Mouse (Mus musculus) thymus, adult 2 months (tissue): ENCODE results near the gene Palld. TPM values are rescaled to one million over a fixed set of nuclear protein-coding genes. Genes with fewer than 3 reads are reported as not detected.

Source experiments
- DNase-seq: peaks from one replicate; pipeline ENCODE4 v3.0.0; 2021
- H3K27ac ChIP-seq: fragments of 200-500 bp; 2 replicates; pipeline ENCODE4 v1.5.1; 2012; ENCODE audit warnings: low read length, control low read depth; ENCODE audit not compliant: control insufficient read depth, insufficient read depth
- H3K27me3 ChIP-seq: fragments of 200-500 bp; 2 replicates; pipeline ENCODE4 v1.6.1; 2012; ENCODE audit warnings: mild to moderate bottlenecking, low read length, moderate library complexity, mixed read lengths; ENCODE audit not compliant: control insufficient read depth, insufficient read depth
- H3K36me3 ChIP-seq: fragments of 200-500 bp; 2 replicates; pipeline ENCODE4 v1.6.1; 2012; ENCODE audit warnings: mild to moderate bottlenecking, low read length, moderate library complexity; ENCODE audit not compliant: control insufficient read depth, insufficient read depth
- H3K4me1 ChIP-seq: fragments of 200-500 bp; replicated peaks from 2 replicates; pipeline ENCODE4 v1.6.1; 2012; ENCODE audit warnings: low read length; ENCODE audit not compliant: control insufficient read depth, insufficient read depth
- H3K4me3 ChIP-seq: fragments of 200-500 bp; 2 replicates; pipeline ENCODE4 v1.5.1; 2012; ENCODE audit warnings: mild to moderate bottlenecking, low read length, control low read depth, moderate library complexity; ENCODE audit not compliant: control insufficient read depth, insufficient read depth
- CTCF ChIP-seq: fragments of 200-500 bp; IDR thresholded peaks from 2 replicates; pipeline ENCODE4 v1.5.1; 2012; ENCODE audit warnings: mild to moderate bottlenecking, control low read depth, low read length, moderate library complexity, borderline replicate concordance; ENCODE audit not compliant: control insufficient read depth, poor library complexity, insufficient read depth; ENCODE audit errors: extremely low read depth
- POLR2A ChIP-seq: fragments of 200-500 bp; IDR thresholded peaks from 2 replicates; pipeline ENCODE4 v1.6.1; 2012; ENCODE audit warnings: mild to moderate bottlenecking, low read length, control low read depth, moderate library complexity; ENCODE audit not compliant: control insufficient read depth, poor library complexity, insufficient read depth; ENCODE audit errors: extremely low read depth
- WGBS: fragments of 180-500 bp; shearing (Covaris S2); methylation state at CpG from one replicate; pipeline ENCODE4 v1.1.7; 2018; 5-methylcytosine and 5-hydroxymethylcytosine counted together
- polyA plus RNA-seq: library from polyadenylated mRNA; depleted of rRNA; stranded (reverse); fragments of >200 nt; gene quantifications from 2 replicates; pipeline ENCODE4 v1.2.3, GENCODE M21; 2012

Palld gene
- polyA plus RNA-seq, 1 experiment = 10.6 TPM

DNA sequence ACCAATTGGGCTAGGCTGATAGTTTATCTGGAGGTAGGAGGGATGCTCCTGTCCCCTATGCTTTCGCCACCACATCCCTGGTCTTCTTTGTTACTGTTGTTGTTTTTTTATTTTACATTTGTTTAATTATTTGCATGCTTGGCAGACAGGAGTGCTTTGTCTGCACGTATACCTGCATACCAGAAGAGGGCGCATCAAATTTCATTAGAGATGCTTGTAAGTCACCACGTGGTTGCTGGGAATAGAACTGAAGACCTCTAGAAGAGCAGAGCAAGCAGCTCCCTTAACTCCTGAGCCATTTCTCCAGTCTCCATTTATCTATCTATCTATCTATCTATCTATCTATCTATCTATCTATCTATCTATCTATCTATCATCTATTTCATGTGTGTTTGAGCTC lies 166.4 kb downstream of the Palld start:
- H3K36me3 ChIP-seq = no peaks in the 10 kb centered on the region
- no peaks in the 10 kb centered on the region for H3K4me1 ChIP-seq
- 68% methylated on average over 4 of the region's 4 CpGs for WGBS
- no peak for DNase-seq
- H3K27ac ChIP-seq = no peak overlapping the region
- H3K27me3 ChIP-seq = no peaks in the 10 kb centered on the region
- TF ChIP-seq CTCF = no peak
- no peak for TF ChIP-seq POLR2A
- H3K4me3 ChIP-seq = no peak overlapping the region

GRCm38 (mm10) chr8:61734164-61734563 lies 168.3 kb downstream of the Palld start:
- H3K4me1 ChIP-seq = no peaks in the 10 kb centered on the region
- H3K27me3 ChIP-seq = no peaks in the 10 kb centered on the region
- no peak overlapping the region for H3K4me3 ChIP-seq
- WGBS = 95% methylated on average over 8 of the region's 8 CpGs
- no peak for TF ChIP-seq CTCF
- no peak for TF ChIP-seq POLR2A
- no peak for DNase-seq
- no peaks in the 10 kb centered on the region for H3K36me3 ChIP-seq
- no peak overlapping the region for H3K27ac ChIP-seq

DNA sequence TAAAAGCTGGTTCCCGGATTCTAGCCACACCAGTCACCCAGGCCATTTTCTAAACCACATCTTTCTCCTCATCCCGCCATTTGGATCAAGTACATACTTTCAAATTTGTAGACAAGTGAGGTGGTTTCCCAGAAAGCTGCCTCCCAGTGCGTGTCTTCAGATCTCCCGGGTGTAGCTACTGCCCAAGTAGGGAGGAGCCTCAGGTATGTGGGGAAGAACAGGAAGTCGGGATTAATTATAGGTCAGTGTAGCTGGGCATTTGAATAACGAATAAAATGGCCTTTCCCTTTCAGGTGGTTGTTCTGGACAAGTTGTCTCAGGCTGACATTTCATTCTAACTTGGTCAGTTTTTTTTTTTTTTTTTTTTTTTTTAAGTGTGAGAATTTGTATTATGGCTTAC lies 170.3 kb downstream of the Palld start:
- TF ChIP-seq POLR2A = no peak
- no peak for TF ChIP-seq CTCF
- no peak overlapping the region for H3K27ac ChIP-seq
- H3K36me3 ChIP-seq = no peaks in the 10 kb centered on the region
- no peak for DNase-seq
- no peaks in the 10 kb centered on the region for H3K4me1 ChIP-seq
- H3K4me3 ChIP-seq = no peak overlapping the region
- no peaks in the 10 kb centered on the region for H3K27me3 ChIP-seq
- 83% methylated on average over 6 of the region's 6 CpGs for WGBS

- no peaks in the 10 kb centered on the region for H3K36me3 ChIP-seq
- H3K27me3 ChIP-seq = no peaks in the 10 kb centered on the region
- 69% methylated on average over 5 of the region's 5 CpGs for WGBS
- no peak overlapping the region for H3K4me3 ChIP-seq
- H3K4me1 ChIP-seq = no peaks in the 10 kb centered on the region
- DNase-seq = no peak
- TF ChIP-seq CTCF (no peak), POLR2A (no peak)
- H3K27ac ChIP-seq = no peak overlapping the region
Measured at GRCm38 (mm10) chr8:61731306-61732088, 171.0 kb downstream of the Palld start.

DNA sequence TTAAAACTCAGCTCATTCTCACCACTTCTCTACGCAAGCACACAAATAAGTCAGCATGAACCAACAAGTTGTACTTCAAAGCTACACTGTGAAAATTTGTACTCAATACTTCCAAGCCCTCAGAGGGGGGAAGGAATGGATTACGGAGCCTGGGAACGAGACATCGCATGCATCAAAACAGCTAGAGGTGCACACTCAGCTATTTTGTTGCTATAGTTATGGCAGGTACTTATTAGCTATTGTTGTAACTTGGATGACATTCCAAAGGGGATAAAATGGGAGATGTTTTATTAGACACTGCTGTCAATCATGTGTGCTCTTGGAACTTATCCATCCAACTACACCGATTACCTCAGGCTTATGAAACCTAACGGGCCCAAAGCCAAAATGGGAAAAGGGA lies 171.8 kb downstream of the Palld start:
- Histone ChIP-seq H3K4me3 (no peak overlapping the region), H3K27me3 (no peaks in the 10 kb centered on the region), H3K27ac (no peak overlapping the region), H3K4me1 (no peaks in the 10 kb centered on the region), H3K36me3 (no peaks in the 10 kb centered on the region)
- no peak for DNase-seq
- 90% methylated on average over 6 of the region's 6 CpGs for WGBS
- TF ChIP-seq CTCF (no peak), POLR2A (no peak)

GRCm38 (mm10) chr8:61725306-61726017 lies 177.0 kb downstream of the Palld start:
- no peaks in the 10 kb centered on the region for H3K36me3 ChIP-seq
- no peak overlapping the region for H3K4me3 ChIP-seq
- 94% methylated on average over 8 of the region's 8 CpGs for WGBS
- H3K27me3 ChIP-seq = no peaks in the 10 kb centered on the region
- TF ChIP-seq CTCF (no peak), POLR2A (no peak)
- no peaks in the 10 kb centered on the region for H3K4me1 ChIP-seq
- no peak for DNase-seq
- no peak overlapping the region for H3K27ac ChIP-seq
